Mouse (Mus musculus): ENCODE measurements around the gene Cox10. TPM values are rescaled to one million over a fixed set of nuclear protein-coding genes. Genes with fewer than 3 reads are reported as not detected.

Cox10 gene
- polyA plus RNA-seq, 1 experiment, result 32.9 TPM

DNA sequence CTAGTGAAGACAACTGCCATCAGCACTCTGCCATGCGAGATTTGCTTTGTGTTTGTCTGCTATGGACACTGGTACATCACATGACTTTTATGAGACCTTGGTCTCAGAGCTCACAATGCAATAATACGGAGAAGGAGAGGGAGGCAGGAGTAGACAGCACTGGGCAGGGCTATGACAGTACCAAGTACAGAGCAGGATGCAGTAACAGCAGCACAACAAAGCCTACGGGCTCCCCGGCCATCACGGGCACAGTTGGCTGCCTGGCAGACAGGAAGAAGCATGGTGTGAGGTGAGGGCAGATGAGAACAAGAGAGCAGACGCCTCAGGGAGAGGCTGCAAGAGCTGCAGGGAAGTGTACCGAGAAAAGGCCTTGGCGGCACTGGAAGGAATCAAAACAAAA, 87.3 kb downstream of the Cox10 start:
- Histone ChIP-seq H3K4me3 (ENCODE audit: insufficient read depth, low read depth, low read length) (no peak overlapping the region), H3K4me1 (ENCODE audit: control insufficient read depth, insufficient read depth, insufficient read length, low read length) (peaks cover 3% of the 10 kb centered on the region), H3K27ac (replicated peaks; ENCODE audit: low read depth, low read length) (no peak overlapping the region)

DNA sequence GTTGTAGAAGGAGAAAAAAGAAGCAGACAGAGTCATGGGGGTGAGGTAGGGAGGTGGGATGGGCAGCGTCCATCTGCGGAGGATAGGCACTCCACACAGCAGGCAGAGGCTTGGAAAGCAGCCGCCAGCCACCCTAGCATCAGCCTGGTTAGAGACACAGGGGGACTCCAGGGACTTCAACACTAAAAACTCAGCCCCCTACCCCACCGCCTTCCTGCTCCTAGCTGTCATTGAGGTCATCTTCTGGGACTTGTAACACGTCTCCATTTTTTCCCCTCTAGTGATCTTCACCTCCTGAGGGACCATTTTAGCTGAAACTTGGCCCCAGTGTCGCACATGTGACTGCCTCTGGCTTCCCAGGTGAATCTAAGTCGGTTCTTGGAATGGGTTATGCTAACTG, 88.5 kb downstream of the Cox10 start:
- H3K27ac ChIP-seq (replicated peaks; ENCODE audit: low read depth, low read length), result no peak overlapping the region
- no peak overlapping the region for H3K4me3 ChIP-seq (ENCODE audit: insufficient read depth, low read depth, low read length)

DNA sequence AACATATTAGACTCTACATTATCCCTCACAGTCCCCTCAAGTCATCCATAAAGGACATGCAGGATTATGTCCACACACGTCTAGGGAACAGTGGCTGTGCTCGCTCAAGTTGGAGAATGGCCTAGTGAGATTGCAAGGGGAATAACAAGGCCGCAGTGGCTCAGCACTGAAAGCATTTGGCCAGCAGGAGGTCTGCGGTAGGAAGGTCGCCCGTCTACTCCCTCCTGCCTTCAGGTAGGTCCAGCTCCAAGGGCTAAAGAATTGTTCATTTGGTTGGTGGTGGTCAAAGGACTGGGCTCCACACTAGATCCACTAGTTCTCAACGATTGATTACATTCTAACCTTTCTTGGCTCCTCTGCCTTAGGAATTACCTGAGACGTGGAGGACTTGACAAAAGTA, 89.0 kb downstream of the Cox10 start:
- H3K4me1 ChIP-seq (ENCODE audit: control insufficient read depth, insufficient read depth, insufficient read length, low read length), result peaks cover 3% of the 10 kb centered on the region
- H3K27ac ChIP-seq (replicated peaks; ENCODE audit: low read depth, low read length), result no peak overlapping the region
- no peak overlapping the region for H3K4me3 ChIP-seq (ENCODE audit: insufficient read depth, low read depth, low read length)

More for the DNA sequence above, 88.5 kb downstream of the Cox10 start:
- H3K4me1 ChIP-seq (ENCODE audit: control insufficient read depth, insufficient read depth, insufficient read length, low read length), result peaks cover 3% of the 10 kb centered on the region

DNA sequence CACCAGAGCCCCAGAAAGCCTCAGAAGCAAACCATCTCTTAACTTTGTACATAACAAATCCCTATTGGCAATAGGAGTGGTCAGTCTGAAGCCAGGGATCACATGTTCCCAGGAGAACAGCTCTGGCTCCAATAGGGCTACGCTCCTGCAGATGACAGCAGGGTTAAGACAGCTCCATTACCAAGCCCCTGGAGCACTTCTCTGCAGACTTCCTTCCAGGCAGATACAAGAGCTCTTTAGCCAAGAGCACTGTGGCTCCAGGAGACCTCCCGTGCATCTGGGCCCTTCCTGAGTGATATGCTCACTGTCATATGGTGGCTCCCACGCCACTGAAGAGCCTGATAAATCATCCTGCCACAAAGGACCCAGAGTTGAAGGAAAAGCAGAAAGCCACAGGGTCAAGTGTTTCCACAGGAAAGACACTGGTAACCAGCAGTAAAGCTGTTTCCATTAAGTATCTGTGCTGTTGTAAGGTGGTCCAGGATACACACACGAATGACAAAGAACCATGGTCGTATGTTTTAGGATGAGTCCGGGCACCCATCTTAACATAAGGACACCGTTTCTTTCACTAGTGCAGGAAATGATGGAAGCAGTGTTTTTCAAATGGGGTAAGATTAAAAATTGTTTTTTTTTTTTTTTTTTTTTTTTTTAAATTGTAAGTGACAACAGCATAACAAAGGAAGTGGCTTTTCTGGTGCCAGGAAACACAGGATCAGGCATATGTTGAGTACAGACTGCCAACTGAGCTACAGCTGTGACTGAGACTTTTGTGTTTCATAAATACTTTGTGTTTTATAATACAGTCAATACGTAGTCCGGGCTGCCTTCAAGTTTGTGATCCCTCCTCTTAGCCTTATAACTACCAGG, 90.0 kb downstream of the Cox10 start:
- no peak overlapping the region for H3K4me3 ChIP-seq (ENCODE audit: insufficient read depth, low read depth, low read length)
- H3K27ac ChIP-seq (replicated peaks; ENCODE audit: low read depth, low read length), result no peak overlapping the region
- peaks cover 3% of the 10 kb centered on the region for H3K4me1 ChIP-seq (ENCODE audit: control insufficient read depth, insufficient read depth, insufficient read length, low read length)

DNA sequence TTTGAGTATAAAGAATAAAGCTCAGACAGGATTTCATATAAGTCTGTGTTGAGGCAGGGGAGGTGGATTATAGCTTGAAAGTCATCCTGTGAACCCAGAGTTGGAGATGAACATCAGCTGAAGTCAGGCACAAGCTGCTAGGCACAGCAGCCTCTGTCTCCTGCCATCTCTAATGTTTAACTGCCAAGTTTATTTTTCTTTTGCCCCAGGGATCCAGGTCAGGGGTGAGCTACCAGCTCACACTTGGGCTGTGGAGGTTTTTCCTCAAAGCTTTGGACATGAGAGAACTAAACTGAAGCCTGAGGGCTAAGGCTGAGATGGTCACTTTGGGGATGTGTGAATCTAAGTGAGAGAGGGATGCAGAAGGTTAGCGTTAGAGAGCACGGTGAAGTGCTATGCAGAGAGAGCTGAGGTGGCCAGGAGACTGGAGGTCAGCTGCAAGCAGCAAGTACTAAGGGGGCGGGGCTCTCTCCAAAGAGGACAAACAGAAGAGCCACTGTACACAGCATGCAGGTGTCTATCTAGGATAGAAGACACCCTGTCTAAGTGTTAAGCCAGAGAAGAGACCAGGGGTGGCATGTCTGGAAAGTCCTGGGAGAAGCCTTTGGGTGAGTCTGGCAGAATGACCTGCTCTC, 91.1 kb downstream of the Cox10 start:
- Histone ChIP-seq H3K4me3 (ENCODE audit: insufficient read depth, low read depth, low read length) (no peak overlapping the region), H3K27ac (replicated peaks; ENCODE audit: low read depth, low read length) (no peak overlapping the region), H3K4me1 (ENCODE audit: control insufficient read depth, insufficient read depth, insufficient read length, low read length) (peaks cover 3% of the 10 kb centered on the region)

DNA sequence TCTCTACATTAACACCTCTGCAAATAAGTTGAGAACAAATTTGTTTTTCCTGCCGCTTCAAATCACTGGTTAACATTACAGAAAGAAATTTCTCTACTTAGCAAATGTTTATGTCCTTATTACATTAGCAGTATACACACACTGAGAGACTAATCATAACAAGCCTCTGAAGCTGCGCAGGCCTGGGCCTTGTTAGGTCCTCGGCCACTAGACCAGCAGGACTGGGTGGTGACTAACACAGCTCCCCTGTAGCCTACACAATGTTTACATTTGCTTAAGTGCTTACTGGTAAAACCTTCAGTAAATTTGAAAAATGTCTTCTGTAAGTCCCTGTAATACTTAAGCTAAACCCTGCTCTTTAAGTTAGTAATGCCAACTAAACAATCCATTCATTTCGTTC, 92.6 kb downstream of the Cox10 start:
- H3K4me1 ChIP-seq (ENCODE audit: control insufficient read depth, insufficient read depth, insufficient read length, low read length), result peaks cover 3% of the 10 kb centered on the region
- H3K4me3 ChIP-seq (ENCODE audit: insufficient read depth, low read depth, low read length), result no peak overlapping the region

DNA sequence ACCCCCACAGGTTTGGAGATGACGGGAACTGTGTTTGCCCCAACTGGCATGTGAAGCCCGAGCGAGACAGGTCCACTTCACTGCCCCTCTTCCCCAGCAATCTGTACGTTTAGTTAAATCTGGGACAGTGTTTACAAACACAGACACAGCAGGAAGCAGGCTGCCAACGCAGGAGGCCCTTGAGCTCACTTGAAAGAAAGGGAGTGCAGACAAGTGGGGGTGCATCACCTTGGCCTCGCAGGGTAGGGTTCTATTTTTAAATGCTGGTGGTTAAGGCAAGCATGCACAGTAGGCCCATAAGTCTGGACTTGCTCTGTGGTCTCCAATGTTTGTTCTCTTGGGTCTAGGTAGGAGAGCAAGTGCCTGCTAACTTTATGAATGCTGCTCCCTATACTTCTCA, 93.8 kb downstream of the Cox10 start:
- Histone ChIP-seq H3K27ac (replicated peaks; ENCODE audit: low read depth, low read length) (no peak overlapping the region), H3K4me3 (ENCODE audit: insufficient read depth, low read depth, low read length) (no peak overlapping the region), H3K4me1 (ENCODE audit: control insufficient read depth, insufficient read depth, insufficient read length, low read length) (peaks cover 3% of the 10 kb centered on the region)

More for the DNA sequence above, 92.6 kb downstream of the Cox10 start:
- no peak overlapping the region for H3K27ac ChIP-seq (replicated peaks; ENCODE audit: low read depth, low read length)

DNA sequence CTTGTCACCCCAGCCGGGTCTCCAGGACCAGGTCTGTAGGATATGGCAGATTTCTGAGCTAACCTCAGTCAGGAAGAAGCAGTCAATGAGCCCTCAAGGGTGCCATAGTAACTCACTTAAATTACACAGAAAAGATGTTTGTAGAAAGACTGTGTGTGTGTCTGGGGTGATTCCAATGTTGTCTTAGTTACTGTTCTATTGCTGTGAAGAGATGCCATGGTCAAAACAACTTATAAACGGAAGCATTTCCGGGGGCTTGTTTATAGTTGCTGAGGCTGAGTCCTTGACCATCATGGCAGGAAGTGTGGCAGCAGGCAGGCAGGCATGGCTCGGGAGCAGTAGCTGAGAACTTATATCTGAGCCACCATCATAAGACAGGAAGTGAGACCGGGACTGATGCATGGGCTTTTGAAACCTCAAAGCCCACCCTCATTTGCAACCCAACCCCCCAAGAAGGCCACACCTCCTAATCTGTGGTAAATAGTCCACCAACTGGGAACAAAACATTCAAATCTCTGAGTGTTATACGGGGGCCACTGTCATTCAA, 94.6 kb downstream of the Cox10 start:
- H3K4me3 ChIP-seq (ENCODE audit: insufficient read depth, low read depth, low read length), result no peak overlapping the region
- H3K27ac ChIP-seq (replicated peaks; ENCODE audit: low read depth, low read length), result no peak overlapping the region
- H3K4me1 ChIP-seq (ENCODE audit: control insufficient read depth, insufficient read depth, insufficient read length, low read length), result peaks cover 3% of the 10 kb centered on the region

DNA sequence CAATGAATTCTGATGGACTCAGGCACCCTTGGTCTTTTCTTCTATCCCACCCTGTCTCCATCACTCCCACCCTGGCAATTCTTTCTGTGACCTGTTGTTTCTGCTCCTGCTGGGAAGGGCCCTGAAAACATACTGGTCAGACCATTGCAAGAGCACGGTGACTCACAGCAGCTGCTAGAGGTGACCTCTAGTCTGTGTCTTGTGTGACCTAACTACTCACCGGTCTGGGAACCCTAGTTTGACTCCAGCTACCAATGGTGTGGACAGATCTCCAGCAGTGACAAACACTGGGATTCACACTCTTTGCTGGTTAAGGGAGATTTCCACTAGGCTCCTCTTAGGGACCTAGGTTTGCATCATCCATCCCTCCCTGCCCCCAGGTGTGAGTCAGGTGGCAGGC, 101.5 kb downstream of the Cox10 start:
- Histone ChIP-seq H3K4me1 (ENCODE audit: control insufficient read depth, insufficient read depth, insufficient read length, low read length) (peaks cover 4% of the 10 kb centered on the region; the same call in 1 of the 2 replicates), H3K4me3 (ENCODE audit: insufficient read depth, low read depth, low read length) (no peak overlapping the region), H3K27ac (replicated peaks; ENCODE audit: low read depth, low read length) (no peak overlapping the region)

DNA sequence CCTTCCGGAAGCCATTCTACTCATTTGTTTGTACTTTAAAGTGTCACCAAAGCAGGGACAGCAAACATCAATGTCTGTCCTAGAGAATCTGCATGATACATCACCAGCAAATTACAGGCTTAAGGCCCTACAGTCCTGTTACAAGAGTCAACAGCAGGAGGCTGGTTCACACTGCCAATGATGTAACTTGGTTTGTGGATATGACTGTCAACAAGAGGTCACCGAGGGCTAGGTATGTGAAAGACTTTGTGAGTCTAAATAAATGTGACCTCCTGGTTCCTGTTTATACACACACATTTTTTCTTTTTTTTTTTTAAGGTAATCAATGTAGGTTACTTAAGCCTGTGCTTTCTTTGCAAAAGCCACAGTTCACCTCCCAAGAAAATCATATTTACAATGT, 102.5 kb downstream of the Cox10 start:
- H3K27ac ChIP-seq (replicated peaks; ENCODE audit: low read depth, low read length), result no peak overlapping the region
- peaks cover 4% of the 10 kb centered on the region; the same call in 1 of the 2 replicates for H3K4me1 ChIP-seq (ENCODE audit: control insufficient read depth, insufficient read depth, insufficient read length, low read length)
- H3K4me3 ChIP-seq (ENCODE audit: insufficient read depth, low read depth, low read length), result no peak overlapping the region

DNA sequence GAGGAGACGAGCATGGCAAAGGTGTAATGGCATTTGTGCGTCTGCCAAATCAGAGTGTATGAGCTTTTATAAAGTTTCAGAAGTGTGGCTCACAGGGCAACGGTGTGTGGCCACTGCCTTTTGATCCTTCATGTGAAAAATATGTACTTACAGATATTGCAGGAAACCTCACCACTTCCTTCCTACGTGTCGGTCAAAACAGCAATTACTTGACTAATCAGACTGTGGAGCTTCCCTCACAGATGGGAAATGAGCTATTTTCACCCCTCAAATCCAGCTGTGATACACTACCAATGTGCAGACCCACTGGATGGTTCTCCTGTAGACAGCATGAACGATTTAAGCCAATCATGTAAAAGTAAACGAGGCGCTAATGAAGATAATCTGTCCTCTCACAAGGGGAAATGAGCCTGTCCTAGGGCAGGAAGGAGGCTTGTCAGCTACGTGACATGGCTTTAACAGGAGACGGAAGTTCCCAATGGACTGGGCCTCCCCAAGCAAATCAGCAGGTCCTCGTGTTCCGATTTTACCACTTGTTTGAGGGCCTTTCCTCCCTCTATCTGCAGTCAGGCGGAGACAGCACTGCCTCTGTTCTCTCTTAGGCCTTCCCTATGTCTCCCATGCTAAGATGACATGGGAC, 103.9 kb downstream of the Cox10 start:
- Histone ChIP-seq H3K4me1 (ENCODE audit: control insufficient read depth, insufficient read depth, insufficient read length, low read length) (peaks cover 4% of the 10 kb centered on the region; the same call in 1 of the 2 replicates), H3K4me3 (ENCODE audit: insufficient read depth, low read depth, low read length) (no peak overlapping the region), H3K27ac (replicated peaks; ENCODE audit: low read depth, low read length) (no peak overlapping the region)

DNA sequence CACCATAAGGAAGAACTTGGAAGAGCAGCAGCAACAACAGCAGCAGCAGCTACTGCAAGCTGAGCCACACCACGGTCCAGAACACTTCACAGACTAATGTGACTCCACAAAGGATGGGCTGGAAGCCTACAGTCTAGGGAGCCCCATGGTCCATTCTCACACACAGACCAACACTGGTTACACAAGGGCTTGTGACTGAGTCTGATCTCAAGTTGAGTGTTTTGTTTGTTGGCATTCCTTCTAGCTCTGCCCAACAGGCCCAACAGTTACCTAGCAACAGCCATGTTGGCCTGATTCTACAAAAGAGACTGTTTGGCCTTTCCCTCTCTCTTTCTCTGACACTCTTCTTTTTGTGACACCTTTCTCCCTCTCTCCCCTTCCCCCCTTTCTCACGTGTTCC, 105.3 kb downstream of the Cox10 start:
- Histone ChIP-seq H3K4me1 (ENCODE audit: control insufficient read depth, insufficient read depth, insufficient read length, low read length) (peaks cover 4% of the 10 kb centered on the region; the same call in 1 of the 2 replicates), H3K4me3 (ENCODE audit: insufficient read depth, low read depth, low read length) (no peak overlapping the region), H3K27ac (replicated peaks; ENCODE audit: low read depth, low read length) (no peak overlapping the region)

DNA sequence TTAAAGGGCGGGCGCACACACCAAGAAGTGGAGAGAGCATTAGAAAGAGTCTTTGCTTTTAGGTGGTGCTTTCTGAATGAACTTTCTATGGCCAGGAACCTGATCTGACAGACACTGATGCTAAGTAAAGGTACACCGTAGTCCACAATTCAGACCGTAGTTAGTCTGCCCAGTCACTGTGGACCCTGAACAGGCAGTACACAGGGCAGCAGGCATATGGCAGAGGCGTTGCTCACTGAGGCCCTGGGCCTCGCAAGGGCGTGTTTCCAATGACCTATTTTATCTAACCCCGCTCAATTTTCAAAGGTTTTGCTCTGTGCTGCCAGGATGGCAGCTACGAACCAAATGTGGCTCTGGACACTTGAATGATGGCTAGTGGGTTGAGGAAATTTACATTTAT, 107.8 kb downstream of the Cox10 start:
- Histone ChIP-seq H3K4me3 (ENCODE audit: insufficient read depth, low read depth, low read length) (no peak overlapping the region), H3K4me1 (ENCODE audit: control insufficient read depth, insufficient read depth, insufficient read length, low read length) (peaks cover 4% of the 10 kb centered on the region; the same call in 1 of the 2 replicates), H3K27ac (replicated peaks; ENCODE audit: low read depth, low read length) (no peak overlapping the region)

DNA sequence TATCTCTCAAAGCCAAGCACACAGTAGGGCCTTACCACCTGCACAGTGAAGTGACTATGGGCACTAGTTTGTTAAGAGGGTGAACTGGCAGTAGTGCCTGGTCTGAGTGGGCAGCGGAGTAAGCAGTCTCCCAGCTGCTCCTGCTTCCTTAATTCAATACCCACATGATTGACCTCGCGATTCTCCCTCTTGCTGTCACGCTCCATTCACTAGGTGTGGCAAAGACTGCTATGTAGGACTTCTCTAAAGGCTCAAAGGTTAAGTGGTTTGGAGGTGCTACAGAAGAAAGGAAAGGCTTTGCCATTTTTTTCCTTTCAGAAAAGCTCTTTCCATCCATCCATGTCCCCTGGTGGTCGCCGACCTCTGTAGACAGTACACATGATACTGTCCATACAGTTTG, 108.5 kb downstream of the Cox10 start:
- Histone ChIP-seq H3K4me1 (ENCODE audit: control insufficient read depth, insufficient read depth, insufficient read length, low read length) (peaks cover 2% of the 10 kb centered on the region; the same call in 1 of the 2 replicates), H3K4me3 (ENCODE audit: insufficient read depth, low read depth, low read length) (no peak overlapping the region)

DNA sequence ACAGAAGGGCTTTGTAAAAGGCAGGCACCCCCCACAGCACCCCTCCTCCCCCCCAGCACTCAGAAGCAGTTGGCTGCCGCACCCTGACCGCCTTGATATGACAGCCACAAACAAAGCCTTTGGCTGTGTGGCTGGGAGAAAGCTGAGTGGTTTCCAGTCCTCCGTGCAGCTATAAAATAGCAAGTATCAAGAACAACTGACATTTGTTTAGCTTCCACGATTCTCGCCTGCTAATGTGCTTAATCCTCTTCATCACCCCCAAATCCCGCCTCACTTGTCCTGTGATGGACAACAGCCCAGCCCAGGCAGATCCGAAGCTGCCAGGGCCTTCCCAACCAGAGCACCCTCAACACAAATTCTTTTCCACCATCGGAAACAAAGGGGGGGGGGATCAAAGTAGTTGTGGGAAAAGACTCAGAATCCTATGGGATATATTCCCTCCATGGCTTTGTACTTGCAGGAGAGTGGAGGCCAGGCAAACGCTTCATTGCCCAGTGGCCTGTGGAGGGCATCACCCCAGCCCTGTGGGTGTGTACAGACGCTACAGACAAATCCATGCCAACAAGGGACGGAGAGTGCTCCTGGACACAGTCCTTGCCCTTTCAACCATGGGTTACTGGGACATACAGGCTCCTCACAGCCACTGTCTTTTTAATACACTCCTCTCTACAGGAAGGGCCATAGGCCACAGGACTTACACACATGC, 109.9 kb downstream of the Cox10 start:
- Histone ChIP-seq H3K4me3 (ENCODE audit: insufficient read depth, low read depth, low read length) (no peak overlapping the region), H3K4me1 (ENCODE audit: control insufficient read depth, insufficient read depth, insufficient read length, low read length) (no peaks in the 10 kb centered on the region), H3K27ac (replicated peaks; ENCODE audit: low read depth, low read length) (no peak overlapping the region)

More for the DNA sequence above, 108.5 kb downstream of the Cox10 start:
- no peak overlapping the region for H3K27ac ChIP-seq (replicated peaks; ENCODE audit: low read depth, low read length)

Measured in brown adipose tissue, adult 24 weeks (tissue).